23 mouse cellular contexts compared by ENCODE assay signal in the genomic region with DNA sequence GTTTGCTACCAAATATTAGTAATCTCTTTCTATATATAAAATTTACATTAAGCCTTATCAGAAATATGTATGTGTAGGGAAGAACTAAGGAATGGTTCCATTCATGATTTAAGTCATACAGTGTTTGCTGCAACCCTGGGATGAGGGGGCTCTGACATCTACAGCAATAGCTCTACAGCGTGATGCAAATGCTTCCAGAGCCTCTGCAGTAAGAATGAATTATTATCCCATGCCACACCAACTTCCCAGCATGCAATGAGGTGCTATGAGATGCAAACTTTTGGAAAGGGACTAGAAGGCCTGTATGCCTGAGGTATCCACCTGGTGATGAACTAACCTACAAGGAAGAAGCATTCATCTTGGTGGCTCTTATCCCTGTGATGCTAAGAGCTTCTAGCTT. TPM values are rescaled to one million over a fixed set of nuclear protein-coding genes. Genes with fewer than 3 reads are reported as not detected.
DNase-seq lines count a peak whose midpoint lies in the region; TF ChIP-seq lines count a peak whose summit lies in the region.
"Had no signal": no experiment of that assay in that cellular context is flagged by ENCODE, and none has a peak within 500 bp of the region (broad histone marks: within the 10 kb centered on the region; RNA-seq: fewer than 3 reads in every experiment).

No protein-coding gene starts in this region.

- peaks cover 7% of the 10 kb centered on the region; the same call in 1 of the 2 replicates for H3K4me1 ChIP-seq in kidney, adult 2 months (ENCODE audit: control insufficient read depth, insufficient read depth, low read length)
- H3K4me1 ChIP-seq in spleen, adult 2 months (ENCODE audit: control insufficient read depth, insufficient read depth, insufficient read length) = peaks cover 49% of the 10 kb centered on the region
- H3K4me1 ChIP-seq in bone marrow macrophage, adult 2 months (ENCODE audit: control insufficient read depth, insufficient read depth, low read length) = peaks cover 70% of the 10 kb centered on the region
- H3K4me1 ChIP-seq: embryonic facial prominence, embryonic 15.5 days had no signal

- no peak overlapping the region for H3K4me3 ChIP-seq in kidney, adult 2 months (ENCODE audit: insufficient read depth, low read depth, low read length)
- no peak overlapping the region for H3K4me3 ChIP-seq in spleen, adult 2 months (ENCODE audit: extremely low read depth, insufficient read depth, insufficient read length)
- no peak overlapping the region for H3K4me3 ChIP-seq in bone marrow macrophage, adult 2 months (ENCODE audit: insufficient read depth, low read length)
- H3K4me3 ChIP-seq: embryonic facial prominence, embryonic 12.5 days; embryonic facial prominence, embryonic 15.5 days; forebrain, embryonic 12.5 days; forebrain, embryonic 15.5 days; heart, adult 2 months; heart, embryonic 10.5 days; heart, embryonic 13.5 days had no signal

- TF ChIP-seq CTCF in kidney, adult 2 months (conservative IDR thresholded peaks at IDR 0.05; ENCODE audit: insufficient read depth, insufficient read length, low read depth, low read length) = no peak
- no peak for TF ChIP-seq CTCF in spleen, adult 2 months (IDR thresholded peaks at IDR 0.05; ENCODE audit: extremely low read depth, insufficient read depth, insufficient read length, insufficient replicate concordance)
- no peak for TF ChIP-seq CTCF in bone marrow macrophage, adult 2 months (IDR thresholded peaks at IDR 0.05; ENCODE audit: low read depth, low read length)

- WGBS in kidney, adult 2 months = 76% methylated on average over 1 of the region's 1 CpGs
- 74% methylated on average over 1 of the region's 1 CpGs for WGBS in spleen, adult 2 months

- H3K27me3 ChIP-seq in kidney, adult 2 months (replicated peaks; ENCODE audit: control insufficient read depth, insufficient read depth, low read length) = no peaks in the 10 kb centered on the region
- no peaks in the 10 kb centered on the region for H3K27me3 ChIP-seq in spleen, adult 2 months (ENCODE audit: control insufficient read depth, insufficient read depth, low read length)
- H3K27me3 ChIP-seq: embryonic facial prominence, embryonic 12.5 days; embryonic facial prominence, embryonic 15.5 days; forebrain, embryonic 12.5 days; forebrain, embryonic 15.5 days; heart, embryonic 13.5 days; Patski had no signal

- TF ChIP-seq POLR2A in kidney, adult 2 months (IDR thresholded peaks at IDR 0.05; ENCODE audit: low read depth, low read length) = no peak
- no peak for TF ChIP-seq POLR2A in spleen, adult 2 months (IDR thresholded peaks at IDR 0.05; ENCODE audit: low read depth, low read length)
- TF ChIP-seq POLR2A in bone marrow macrophage, adult 2 months (IDR thresholded peaks at IDR 0.05; ENCODE audit: borderline replicate concordance, low read depth, low read length) = no peak

- H3K36me3 ChIP-seq in kidney, adult 2 months (ENCODE audit: control insufficient read depth, insufficient read depth, low read length) = no peaks in the 10 kb centered on the region
- H3K36me3 ChIP-seq in spleen, adult 2 months (ENCODE audit: control insufficient read depth, insufficient read depth, low read length) = peaks cover 3% of the 10 kb centered on the region; the same call in 1 of the 2 replicates
- H3K36me3 ChIP-seq: embryonic facial prominence, embryonic 12.5 days; embryonic facial prominence, embryonic 15.5 days; forebrain, embryonic 12.5 days; forebrain, embryonic 15.5 days; heart, embryonic 10.5 days; heart, embryonic 13.5 days had no signal

- DNase-seq in kidney, adult 2 months = no peak
- DNase-seq in kidney, postnatal 4 days = no peak
- no peak for DNase-seq in spleen, adult 2 months (ENCODE audit: low read depth in 1 of 2, low spot score in 2 of 2)
- no peak for DNase-seq in spleen, adult 18-20 months
- no peak for DNase-seq in left cerebral cortex, adult 8-10 months (ENCODE audit: low spot score in 2 of 2)
- DNase-seq: adrenal gland, postnatal 10 days; adrenal gland, postnatal 36 days; cerebellum, adult 11 months; cerebellum, adult 2 months; cerebellum, adult 9-11 months; cerebellum, postnatal 25 days; gastrocnemius, postnatal 25 days; heart, adult 2 months had no signal

- peak overlapping the region; percentile 82; the same call in 1 of the 2 replicates for H3K27ac ChIP-seq in kidney, adult 2 months (ENCODE audit: insufficient read depth, low read depth, low read length)
- H3K27ac ChIP-seq in spleen, adult 2 months (ENCODE audit: insufficient read depth, low read length) = peak overlapping the region; percentile 25; the same call in 1 of the 2 replicates
- peak overlapping the region; percentile 74 for H3K27ac ChIP-seq in bone marrow macrophage, adult 2 months (ENCODE audit: insufficient read depth, low read depth, low read length)
- H3K27ac ChIP-seq: embryonic facial prominence, embryonic 12.5 days; embryonic facial prominence, embryonic 15.5 days; forebrain, embryonic 12.5 days; forebrain, embryonic 15.5 days; heart, adult 2 months; heart, embryonic 10.5 days; heart, embryonic 13.5 days; hindbrain, embryonic 14.5 days; hindbrain, postnatal 0 days had no signal

RNA-seq across cellular contexts. Expression of a gene that starts 52.2 kb away (rescaled TPM):
- 7.8 and 8.1 TPM in 2 replicates for polyA plus RNA-seq in kidney, adult 2 months (2012; rRNA removed)
- 12.2 and 12.5 TPM in 2 replicates for polyA plus RNA-seq in spleen, adult 2 months (2012; rRNA removed)
- polyA plus RNA-seq in bone marrow macrophage, adult 2 months (2012; ENCODE audit: insufficient read depth, insufficient read length, missing spikeins) = 68.4 and 71.7 TPM in 2 replicates
- 1 to 10 TPM; 2.4 to 6.6 (median 3.9) TPM for total RNA-seq in left cerebral cortex, adult 8-10 months (2022)

Comparison
In these comparisons a context has a peak if more than half of its experiments do, and no peak if none do; other contexts are left out.
1. H3K27ac ChIP-seq: peak in every context shown above with its lines; median percentile 82 in kidney, adult 2 months; 74 in bone marrow macrophage, adult 2 months; 25 in spleen, adult 2 months.